Mouse (Mus musculus) T-helper 17 cell (primary cell): ENCODE measurements at regions not wholly inside any gene's neighbourhood (a gene's known extent, or its start where the extent isn't known, plus 50 kb on each side); places are given as distances from the start of the nearest gene placed in this dataset.

Experiments
- in situ Hi-C, 2 experiments: fragments of 300-600 bp; cut with MboI, MseI; formaldehyde crosslinking; loops; 1 replicate in 1 of 2; 2 replicates in 1 of 2; pipeline ENCODE4 v1.15.1; 2025; ENCODE audit warnings: high pct_unique_total_duplicates in 2 of 2

DNA sequence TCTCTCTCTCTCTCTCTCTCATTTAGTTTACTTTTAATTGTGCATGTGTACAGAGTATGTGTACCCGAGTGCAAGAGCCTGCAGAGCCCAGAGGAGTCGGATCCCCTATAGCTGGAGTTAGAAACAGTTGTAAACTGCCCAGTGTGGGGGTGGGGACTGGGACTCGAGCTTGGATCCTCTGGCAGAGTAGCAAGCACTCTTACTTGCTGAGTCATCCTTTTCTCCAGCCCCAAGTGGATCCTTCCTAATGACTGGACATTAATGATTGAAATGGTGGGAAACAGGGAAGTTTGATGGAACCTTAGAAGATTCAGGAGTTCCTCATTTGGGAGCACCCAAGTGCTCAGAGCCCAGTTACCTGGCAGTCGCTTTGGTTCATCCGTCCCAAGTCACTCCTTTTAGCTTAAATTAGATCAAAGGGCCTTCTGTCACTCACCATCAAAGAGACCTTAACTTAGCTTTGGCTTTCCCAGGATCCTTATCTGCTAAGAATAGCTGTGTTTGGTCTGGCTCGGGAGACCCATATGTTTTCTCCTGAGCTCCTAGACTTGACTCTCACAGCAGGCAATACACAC, 170.3 kb upstream of the Jmjd1c start:
- in situ Hi-C loops: loop anchor here in 1 of 2 experiments (10.0 kb wide), 1 partner anchor 609 kb away; the partner anchor contains the start of gene Egr2

DNA sequence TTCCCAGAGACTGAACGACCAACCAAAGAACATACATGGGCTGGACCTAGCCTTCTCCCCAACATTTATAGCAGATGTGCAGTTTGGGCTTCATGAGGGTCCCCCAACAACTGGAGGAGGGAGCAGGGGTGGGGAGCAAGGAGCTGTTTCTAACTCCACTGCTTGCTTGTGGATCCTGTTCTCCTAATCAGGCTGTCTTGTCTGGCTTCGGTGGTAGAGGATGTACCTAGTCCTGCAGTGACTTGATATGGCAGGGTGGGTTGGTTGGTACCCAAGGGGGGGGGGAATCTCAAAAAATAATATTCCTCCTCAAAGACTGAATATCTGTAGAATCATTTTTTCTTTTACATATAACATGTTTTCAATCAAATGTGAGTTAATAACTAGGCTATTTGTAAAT, 168.3 kb upstream of the Jmjd1c start:
- in situ Hi-C loops: loop anchor here in 1 of 2 experiments (10.0 kb wide), 1 partner anchor 607 kb away; the partner anchor contains the start of gene Egr2

DNA sequence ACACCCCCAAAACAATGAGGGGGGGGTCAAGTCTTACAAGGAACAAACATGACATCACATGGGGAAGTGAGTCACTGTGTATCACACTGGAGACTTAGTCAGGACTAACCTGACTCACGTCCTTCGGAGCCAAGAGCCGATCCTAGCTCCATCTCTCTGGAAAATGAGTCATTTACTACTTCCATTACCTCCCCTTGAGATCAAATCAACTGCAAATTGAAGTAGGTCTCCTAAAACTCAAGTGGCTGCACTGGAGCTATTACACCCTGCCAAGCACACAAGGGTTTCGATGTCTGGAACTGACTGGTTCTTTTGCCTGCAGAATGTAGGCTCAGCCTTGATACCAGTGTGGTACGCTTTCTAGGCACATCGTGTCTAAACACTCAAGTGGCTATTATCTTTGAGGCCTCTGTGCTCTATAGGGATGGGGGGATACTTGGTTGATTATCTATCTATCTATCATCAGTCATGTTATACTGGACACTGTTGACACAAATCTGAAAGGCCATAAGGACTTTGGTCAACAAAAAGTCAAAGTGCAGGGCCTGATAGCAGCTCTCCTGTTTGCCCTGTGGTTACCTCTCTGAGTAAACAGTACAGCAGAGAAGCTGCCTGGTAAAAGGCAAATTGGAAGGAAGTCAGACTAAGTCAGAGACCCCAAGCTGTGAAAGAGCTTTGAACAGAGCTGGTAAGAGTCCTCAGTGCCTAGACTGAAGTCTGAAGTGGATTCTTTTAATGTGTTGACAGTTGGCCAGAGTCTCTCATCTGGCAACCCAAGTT, 167.5 kb upstream of the Jmjd1c start:
- in situ Hi-C loops: loop anchor here in 1 of 2 experiments (10.0 kb wide), 1 partner anchor 606 kb away; the partner anchor contains the start of gene Egr2

DNA sequence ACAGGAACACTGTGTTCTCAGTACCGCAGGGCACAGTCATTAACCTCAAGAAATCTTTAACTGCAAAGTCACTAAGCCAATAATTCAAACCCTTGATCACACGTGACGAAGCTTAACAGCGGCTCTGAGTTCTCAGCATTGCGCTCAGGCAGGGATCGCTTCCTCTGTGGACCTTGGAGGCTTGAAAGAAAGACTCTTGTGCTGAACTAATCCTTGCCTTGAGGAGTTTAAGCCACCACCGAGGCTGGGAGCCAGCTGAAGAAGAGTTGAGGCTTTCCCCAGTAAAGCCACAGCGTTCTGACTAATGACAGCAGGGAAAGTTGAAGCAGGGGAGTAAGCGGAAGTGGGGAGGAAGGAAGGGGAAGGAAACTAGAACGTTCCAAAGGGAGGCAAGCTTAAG, 165.4 kb upstream of the Jmjd1c start:
- in situ Hi-C loops: no loop called here

DNA sequence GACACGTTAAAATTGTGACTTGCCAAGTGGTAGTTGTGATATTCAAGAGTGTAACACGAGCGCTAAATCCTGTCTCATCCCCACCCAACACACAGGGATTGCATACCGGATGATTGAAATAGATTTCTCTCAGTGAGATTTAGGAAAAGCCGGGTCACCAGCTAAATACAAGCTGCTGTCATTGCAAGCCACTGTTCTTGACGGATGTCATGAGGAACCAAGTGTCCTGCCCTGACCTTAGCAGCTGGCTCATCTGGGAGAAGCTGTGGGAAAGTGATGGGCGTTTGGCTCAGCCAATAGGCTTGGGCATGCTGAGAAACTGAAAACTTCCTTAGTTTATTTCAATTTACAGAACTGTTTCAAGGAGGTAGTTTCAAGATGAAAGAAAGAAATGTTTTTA, 164.4 kb upstream of the Jmjd1c start:
- in situ Hi-C loops: no loop called here

DNA sequence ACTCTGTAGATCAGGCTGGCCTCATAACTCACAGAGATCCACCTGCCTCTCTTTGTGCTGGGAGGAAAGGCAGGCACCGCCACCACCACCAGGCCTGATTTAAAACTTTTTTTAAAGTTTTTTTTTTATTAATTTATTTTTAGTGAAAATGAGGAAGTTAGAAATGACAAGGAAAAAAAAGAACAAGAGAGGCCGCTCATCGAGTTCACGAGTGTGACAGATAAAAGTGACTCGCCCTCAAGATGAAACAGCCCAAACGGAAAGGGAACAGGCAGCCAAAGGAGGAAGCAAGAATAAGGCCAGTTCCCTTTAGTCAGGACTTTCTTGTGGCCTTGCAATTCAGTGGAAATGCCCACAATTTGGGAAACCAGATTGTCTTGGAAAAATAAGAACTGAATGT, 163.4 kb upstream of the Jmjd1c start:
- in situ Hi-C loops: no loop called here

DNA sequence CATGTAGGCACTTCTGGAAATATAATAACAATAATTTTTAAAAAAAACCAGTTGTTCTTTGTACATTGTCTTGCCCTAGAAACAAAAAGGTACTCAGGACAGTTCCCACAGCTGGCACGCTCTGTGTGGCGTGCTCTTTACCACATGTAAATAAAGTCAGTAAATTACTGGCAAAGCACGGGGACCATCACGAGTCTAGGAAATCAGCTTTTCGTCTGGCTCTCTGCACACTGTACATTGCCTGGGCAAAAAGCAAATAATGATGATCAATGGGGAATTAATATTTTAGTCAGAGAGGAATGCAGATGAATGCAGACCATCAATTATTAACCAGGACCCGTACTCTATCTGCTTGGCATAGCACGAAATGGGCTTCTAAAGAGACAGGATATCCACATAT, 162.2 kb upstream of the Jmjd1c start:
- in situ Hi-C loops: no loop called here

DNA sequence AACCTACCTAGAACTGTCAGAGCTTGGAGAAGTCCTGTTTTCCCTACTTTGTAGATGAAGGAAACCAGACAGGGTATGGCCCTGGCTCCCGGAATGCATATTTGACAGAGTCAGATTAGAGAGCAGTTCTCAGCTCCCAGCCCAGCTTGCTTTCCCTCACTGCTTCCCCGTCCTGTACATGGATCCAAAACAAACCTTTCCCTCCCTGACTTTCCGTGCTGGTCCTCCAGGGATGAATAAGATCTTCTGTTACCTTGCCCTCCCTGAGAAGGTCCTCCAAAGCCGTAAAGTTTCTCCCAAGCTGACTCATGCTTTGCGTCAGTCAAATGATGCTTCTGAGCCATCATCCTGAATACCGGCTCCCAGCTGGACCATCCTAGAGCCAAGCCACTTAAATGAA, 160.2 kb upstream of the Jmjd1c start:
- in situ Hi-C loops: no loop called here

DNA sequence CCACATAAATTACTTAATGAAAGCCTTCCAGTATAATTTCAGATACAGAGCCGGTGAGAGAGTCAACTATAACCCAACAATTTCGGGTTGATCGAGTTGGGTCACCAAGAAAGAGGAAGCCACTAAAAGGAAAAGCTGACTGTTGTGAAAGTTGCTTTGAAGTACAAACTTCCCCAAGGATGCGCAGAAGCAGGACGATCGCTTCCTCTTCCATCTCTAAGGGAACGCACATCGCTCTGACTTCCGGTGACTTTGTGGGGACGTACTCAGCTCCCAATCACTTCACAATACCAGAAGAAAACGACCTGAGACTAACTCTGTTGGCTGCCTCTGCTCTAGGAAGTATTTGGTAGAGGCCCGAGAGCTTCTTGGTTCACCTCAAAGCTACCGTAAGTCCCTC, 158.8 kb upstream of the Jmjd1c start:
- in situ Hi-C loops: no loop called here

DNA sequence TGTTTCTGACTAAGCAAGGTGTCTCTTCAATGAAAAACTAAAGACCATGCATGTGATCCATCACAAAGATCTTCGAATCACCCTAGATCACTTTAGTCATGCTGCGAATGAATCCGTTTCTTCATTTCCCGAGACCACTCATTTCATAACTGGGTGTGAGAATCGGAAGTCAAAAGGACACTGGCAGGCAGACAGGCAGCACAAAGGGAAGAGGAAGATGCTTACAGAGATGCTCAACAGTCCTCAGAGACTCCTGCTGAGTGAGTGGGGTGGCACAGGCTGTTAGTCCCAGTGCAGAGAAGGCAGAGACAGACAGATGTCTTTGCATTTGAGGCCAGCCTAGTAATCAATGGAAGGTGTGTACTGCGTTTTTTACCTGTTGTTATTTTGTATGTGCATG, 155.6 kb upstream of the Jmjd1c start:
- in situ Hi-C loops: no loop called here

DNA sequence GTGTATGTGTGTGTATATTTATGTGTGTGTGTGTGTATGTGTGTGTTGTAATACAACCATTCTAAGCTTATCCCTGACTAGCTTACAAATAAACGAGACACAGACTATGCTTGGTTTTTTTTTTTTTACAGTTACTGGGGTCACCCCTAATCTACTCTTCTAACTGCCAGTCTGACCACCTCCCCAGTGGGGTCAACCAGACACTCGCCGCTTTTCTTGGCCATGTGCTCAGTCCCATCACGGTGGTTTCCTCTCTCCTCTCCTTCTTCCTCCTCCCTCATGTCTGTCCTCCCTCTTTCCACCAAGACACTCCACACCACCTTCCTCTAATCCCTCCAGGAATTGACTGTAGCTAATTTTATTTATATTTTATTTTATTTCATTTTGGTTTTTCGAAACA, 155.0 kb upstream of the Jmjd1c start:
- in situ Hi-C loops: no loop called here

DNA sequence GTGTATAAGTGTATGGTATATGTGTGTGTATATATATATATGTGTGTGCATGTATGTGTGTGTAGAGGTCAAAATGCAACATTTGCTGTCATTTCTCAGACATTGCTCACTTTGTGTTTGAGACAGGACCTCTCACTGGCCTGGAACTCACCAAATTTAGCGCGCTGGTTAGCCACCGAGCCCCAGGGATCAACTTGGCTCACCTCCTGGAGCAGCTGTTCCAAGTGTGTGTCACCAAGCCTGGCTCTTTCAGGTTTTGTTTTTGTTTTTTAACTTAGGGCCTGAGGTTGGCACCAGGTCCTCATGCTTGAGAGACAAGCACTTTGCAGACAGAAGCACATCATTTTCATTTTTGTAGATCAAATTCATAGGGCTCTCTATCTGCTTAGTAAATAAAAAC, 154.0 kb upstream of the Jmjd1c start:
- in situ Hi-C loops: no loop called here

DNA sequence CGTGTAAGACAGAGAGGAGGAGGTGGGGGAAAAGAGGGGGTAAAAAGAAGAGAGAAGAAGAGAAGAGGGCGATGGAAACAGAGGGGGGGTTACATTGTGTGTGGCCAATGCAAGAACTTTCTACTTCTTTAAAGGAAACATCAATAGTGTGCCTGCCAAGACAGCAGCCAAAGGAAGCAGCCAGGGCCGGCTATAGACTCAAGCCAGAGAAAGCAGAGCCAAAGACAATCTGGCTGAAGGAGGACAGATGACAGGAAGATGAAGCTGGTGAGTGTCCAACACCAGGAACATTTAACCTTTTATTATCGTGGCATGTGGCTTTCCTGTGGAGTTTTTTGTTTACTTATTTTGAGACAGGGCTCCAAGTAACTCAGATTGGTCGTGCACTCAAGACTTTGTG, 152.1 kb upstream of the Jmjd1c start:
- in situ Hi-C loops: no loop called here

DNA sequence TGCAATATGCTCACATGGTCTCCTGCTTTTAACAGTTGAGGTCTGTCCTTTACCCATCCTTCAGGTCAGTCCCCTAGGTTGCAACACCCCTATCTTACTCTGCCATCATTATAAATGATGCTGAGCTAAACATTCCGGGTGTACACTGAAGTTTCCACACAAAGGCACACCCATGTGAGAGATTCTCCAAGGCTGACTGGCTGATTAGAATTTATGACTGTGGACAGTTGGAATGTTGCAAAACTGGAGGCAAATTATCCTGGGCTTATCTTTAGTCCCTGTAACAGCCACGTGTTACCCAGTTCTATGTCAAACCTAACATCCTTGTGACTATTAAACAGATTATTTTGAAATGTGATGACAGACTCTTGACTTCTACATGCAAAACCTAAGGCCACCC, 149.8 kb upstream of the Jmjd1c start:
- in situ Hi-C loops: no loop called here

DNA sequence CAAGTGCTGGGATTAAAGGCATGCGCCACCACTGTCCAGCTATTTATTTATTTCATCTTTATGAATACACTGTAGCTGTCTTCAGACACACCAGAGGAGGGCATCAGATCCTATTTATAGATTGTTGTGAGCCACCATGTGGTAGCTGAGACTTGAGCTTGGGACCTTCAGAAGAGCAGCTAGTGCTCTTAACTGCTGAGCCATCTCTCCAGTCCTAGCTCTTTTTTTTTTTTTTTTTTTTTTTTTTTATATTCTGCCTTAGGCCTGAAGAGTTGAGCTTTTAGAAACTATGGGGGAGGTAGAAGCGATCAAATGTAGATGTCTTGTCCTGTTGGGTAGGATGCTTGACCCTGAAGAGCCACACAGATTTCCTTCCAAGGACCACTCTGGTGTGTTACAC, 147.6 kb upstream of the Jmjd1c start:
- in situ Hi-C loops: no loop called here

DNA sequence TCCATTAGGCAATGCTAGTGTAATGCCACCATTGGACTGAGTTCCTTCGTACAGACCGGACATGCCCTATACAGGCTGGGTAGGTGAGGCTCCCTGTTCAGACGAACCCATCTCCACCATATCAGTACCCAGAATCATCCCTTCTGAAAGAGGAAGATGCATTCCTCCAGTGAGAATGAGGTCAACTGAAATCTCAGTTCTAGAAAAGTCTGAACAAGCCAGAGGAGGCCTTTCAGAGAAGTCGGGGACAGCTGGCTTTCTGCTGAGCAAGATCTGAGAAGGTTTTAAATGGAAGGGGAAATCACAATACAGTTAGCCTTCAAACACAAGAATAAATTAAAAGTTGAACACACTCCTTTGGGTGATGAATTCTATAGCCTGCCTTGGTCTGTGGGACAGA, 145.5 kb upstream of the Jmjd1c start:
- in situ Hi-C loops: no loop called here

DNA sequence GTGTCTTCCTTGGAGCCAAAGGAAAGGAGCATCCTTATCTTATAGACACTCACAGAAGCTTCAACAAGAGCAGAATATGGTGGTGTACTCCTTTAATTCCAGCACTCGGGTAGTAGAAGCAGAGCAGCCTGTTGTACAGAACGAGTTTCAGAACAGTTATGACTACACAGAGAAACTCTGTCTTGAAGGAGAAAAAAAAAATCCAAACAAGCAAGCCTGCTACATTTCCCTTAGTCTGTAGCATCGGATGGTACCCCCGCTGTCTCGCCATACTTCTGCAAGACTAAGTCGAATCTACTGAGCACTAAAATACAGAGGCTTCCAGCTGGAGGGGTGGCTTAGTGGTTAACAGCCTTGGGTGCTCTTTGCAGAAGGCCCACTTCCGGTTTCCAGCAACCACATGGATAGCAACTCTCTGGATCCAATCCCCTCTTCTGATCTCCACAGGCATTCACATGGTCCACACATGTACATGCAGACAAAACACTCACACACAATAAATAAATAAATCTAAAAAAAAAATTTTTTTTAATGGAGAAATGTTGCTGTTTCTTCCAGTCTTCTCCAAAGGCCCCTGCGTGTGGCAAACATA, 144.6 kb upstream of the Jmjd1c start:
- in situ Hi-C loops: no loop called here

DNA sequence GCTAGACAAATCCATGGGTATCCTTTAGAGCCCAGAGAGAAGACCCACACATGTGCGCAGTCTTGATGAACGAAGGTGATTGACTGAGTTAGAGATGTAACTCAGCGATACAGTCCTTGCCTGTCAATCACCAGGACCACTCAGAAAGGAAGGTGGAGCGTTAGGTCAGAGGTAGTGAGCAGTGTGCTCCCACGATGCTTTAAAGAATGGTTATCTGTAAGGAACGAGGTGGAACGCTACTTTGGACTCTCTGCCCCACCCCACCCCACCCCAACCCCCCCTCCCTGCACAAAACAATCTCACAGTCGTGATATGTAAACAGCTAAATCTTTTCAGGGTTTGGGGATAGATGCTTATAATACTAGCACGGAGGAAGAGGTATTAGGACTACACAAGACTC, 144.0 kb upstream of the Jmjd1c start:
- in situ Hi-C loops: no loop called here

DNA sequence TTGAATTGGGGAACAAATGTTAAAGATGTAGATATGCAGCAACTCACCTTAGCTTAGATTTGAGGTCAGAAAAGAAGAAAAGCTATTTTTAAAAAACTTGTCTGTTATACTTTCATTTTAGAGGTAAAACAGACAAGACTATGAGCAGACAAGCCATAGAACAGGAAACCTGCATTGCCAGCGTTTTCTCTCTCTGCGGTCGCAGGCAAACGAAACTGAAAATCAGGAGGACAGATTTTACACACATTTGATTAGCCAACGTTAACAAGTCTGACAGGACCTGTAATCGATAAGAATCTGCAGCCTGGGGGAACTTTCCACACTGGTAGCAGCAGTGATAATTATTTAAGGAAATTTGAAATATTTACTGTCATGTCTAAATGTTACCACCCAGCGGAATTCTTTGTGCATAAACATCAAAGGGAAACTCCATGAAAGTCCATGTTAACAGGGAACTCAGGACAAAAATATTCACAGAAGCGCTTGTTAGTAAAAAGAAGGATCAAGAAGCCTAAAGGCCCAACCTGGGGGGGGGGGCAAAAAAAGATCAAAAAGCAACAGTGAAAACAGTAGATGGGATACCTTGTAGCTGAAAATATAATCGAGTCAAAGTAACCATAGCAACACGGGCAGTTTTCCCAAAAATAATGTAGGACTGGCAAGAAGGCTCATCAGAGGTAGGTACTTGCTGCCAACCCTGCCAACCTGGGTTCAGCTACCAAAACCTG, 142.5 kb upstream of the Jmjd1c start:
- in situ Hi-C loops: no loop called here

DNA sequence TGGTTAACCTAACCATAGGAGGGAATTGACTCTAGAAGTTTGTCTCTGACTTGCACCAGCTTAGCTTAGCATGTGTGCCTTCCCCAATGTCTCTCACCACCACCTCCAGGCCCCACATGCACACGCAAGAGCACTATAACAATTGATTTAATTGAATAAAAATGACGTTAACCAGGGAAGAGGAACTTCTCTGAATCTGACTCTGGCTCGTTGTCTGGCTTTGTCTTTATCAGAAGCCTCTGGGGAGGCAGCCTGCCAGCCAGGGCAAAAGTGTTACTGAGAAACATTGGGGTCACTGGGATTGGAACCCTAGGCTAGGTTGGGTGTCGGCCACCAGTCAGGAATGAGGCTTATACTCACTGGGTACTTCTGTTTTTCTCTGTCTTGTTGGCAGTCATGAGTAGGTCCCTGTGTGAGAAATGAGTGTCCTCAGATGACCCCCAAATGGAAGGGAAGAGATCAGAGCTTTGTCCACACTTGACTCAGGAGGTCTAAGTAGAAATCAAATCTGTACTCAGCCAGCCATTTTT, 141.9 kb upstream of the Jmjd1c start:
- in situ Hi-C loops: no loop called here

DNA sequence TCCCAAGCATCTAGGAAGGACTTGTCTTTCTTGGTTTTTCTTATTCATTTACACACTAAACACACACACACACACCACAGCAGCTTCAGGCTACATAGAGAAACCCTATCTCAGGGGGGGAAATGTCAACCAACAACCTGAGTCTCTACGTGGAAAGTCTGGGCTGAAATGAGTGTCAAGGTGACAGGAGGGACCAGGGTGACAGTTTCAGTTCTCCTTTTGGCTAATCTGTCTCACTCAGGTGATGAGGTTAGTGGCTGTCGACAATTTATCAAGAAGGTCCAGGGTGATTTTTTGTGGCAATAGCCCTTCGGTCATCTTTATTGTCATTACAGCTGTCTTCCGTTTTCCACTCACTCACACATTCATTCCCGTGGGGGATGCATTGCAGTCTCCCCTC, 140.5 kb upstream of the Jmjd1c start:
- in situ Hi-C loops: no loop called here

DNA sequence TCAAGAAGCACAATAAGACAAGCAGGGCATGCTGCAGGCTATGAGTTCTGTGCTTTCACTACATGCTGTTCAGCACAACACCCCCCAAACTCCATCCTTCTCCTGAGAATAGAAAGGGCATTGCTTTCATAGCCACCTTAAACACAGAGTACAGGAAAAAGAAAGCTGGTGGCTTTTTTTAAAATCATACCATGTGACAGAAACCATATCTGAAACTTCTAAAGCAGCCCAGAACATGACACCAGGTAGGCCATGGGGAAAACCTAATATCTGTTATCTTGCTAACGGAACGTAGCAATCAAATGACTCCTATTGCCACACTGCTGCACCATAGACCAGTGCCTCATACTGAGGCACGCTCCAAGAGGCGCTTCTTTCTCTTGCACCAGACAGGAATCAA, 139.3 kb upstream of the Jmjd1c start:
- in situ Hi-C loops: no loop called here
